Mouse (Mus musculus) kidney, adult 2 months (tissue): Measurements from ENCODE around the gene Fam222a. TPM values are rescaled to one million over a fixed set of nuclear protein-coding genes. Genes with fewer than 3 reads are reported as not detected.
A peak's percentile ranks its signal among the peaks of the same experiment; 100 is the strongest.

Source experiments
- DNase-seq: peaks from one replicate; pipeline ENCODE4 v3.0.0; 2021
- H3K27ac ChIP-seq: fragments of 200-500 bp; 2 replicates; pipeline ENCODE4 v1.5.1; 2012; ENCODE audit warnings: low read depth, low read length, control low read depth, inconsistent platforms; ENCODE audit not compliant: insufficient read depth
- H3K27me3 ChIP-seq: fragments of 200-500 bp; replicated peaks from 2 replicates; pipeline ENCODE4 v1.6.1; 2012; ENCODE audit warnings: mild to moderate bottlenecking, moderate library complexity, low read length, inconsistent platforms; ENCODE audit not compliant: control insufficient read depth, insufficient read depth
- H3K36me3 ChIP-seq: fragments of 200-500 bp; 2 replicates; pipeline ENCODE4 v1.6.1; 2012; ENCODE audit warnings: mild to moderate bottlenecking, moderate library complexity, low read length, inconsistent platforms; ENCODE audit not compliant: control insufficient read depth, insufficient read depth
- H3K4me1 ChIP-seq: fragments of 200-500 bp; 2 replicates; pipeline ENCODE4 v1.6.1; 2011; ENCODE audit warnings: low read length; ENCODE audit not compliant: control insufficient read depth, insufficient read depth
- H3K4me3 ChIP-seq: fragments of 200-500 bp; 2 replicates; pipeline ENCODE4 v1.5.1; 2011; ENCODE audit warnings: mild to moderate bottlenecking, low read depth, low read length, control low read depth; ENCODE audit not compliant: insufficient read depth
- CTCF ChIP-seq: fragments of 200-500 bp; conservative IDR thresholded peaks from 2 replicates; pipeline ENCODE4 v1.5.1; 2011; ENCODE audit warnings: low read depth, mild to moderate bottlenecking, control low read depth, low read length, moderate library complexity, mixed read lengths; ENCODE audit not compliant: insufficient read depth, insufficient read length
- POLR2A ChIP-seq: fragments of 200-500 bp; IDR thresholded peaks from one replicate; pipeline ENCODE4 v1.6.1; 2011; ENCODE audit warnings: low read depth, low read length, control low read depth
- WGBS: fragments of 180-500 bp; shearing (Covaris S2); methylation state at CpG from one replicate; pipeline ENCODE4 v1.1.7; 2018; 5-methylcytosine and 5-hydroxymethylcytosine counted together
- polyA plus RNA-seq: library from polyadenylated mRNA; depleted of rRNA; stranded (reverse); fragments of >200 nt; gene quantifications from 2 replicates; pipeline ENCODE4 v1.2.3, GENCODE M21; 2012

The Fam222a gene
- polyA plus RNA-seq, 1 experiment, result 4.9 TPM

- Histone ChIP-seq H3K4me1 (no peaks in the 10 kb centered on the region), H3K27me3 (no peaks in the 10 kb centered on the region), H3K36me3 (no peaks in the 10 kb centered on the region), H3K27ac (no peak overlapping the region), H3K4me3 (no peak overlapping the region)
- TF ChIP-seq POLR2A (no peak), CTCF (no peak)
- no peak for DNase-seq
- 86% methylated on average over 6 of the region's 6 CpGs for WGBS
Observed at GRCm38 (mm10) chr5:114539766-114540165, 28.1 kb upstream of the Fam222a start.

GRCm38 (mm10) chr5:114541656-114542445 lies 26.0 kb upstream of the Fam222a start:
- no peaks in the 10 kb centered on the region for H3K4me1 ChIP-seq
- no peaks in the 10 kb centered on the region for H3K36me3 ChIP-seq
- H3K27ac ChIP-seq, result no peak overlapping the region
- no peaks in the 10 kb centered on the region for H3K27me3 ChIP-seq
- DNase-seq, result peak; percentile 16
- no peak for TF ChIP-seq CTCF
- no peak for TF ChIP-seq POLR2A
- H3K4me3 ChIP-seq, result no peak overlapping the region
- 49% methylated on average over 15 of the region's 15 CpGs for WGBS

GRCm38 (mm10) chr5:114543656-114544055 lies 24.2 kb upstream of the Fam222a start:
- WGBS, result 93% methylated on average over 6 of the region's 6 CpGs
- Histone ChIP-seq H3K4me1 (no peaks in the 10 kb centered on the region), H3K4me3 (no peak overlapping the region), H3K36me3 (no peaks in the 10 kb centered on the region), H3K27me3 (no peaks in the 10 kb centered on the region), H3K27ac (no peak overlapping the region)
- TF ChIP-seq CTCF (no peak), POLR2A (no peak)
- DNase-seq, result no peak

GRCm38 (mm10) chr5:114544205-114544604 lies 23.6 kb upstream of the Fam222a start:
- Histone ChIP-seq H3K4me3 (no peak overlapping the region), H3K36me3 (no peaks in the 10 kb centered on the region), H3K27ac (no peak overlapping the region), H3K27me3 (no peaks in the 10 kb centered on the region), H3K4me1 (no peaks in the 10 kb centered on the region)
- TF ChIP-seq POLR2A, result no peak
- TF ChIP-seq CTCF, result no peak
- no peak for DNase-seq
- WGBS, result 87% methylated on average over 4 of the region's 4 CpGs

GRCm38 (mm10) chr5:114545076-114545475 lies 22.7 kb upstream of the Fam222a start:
- DNase-seq, result peak; percentile 14
- H3K36me3 ChIP-seq, result no peaks in the 10 kb centered on the region
- no peak overlapping the region for H3K27ac ChIP-seq
- TF ChIP-seq CTCF (no peak), POLR2A (no peak)
- no peaks in the 10 kb centered on the region for H3K27me3 ChIP-seq
- 69% methylated on average over 9 of the region's 9 CpGs for WGBS
- H3K4me3 ChIP-seq, result no peak overlapping the region
- no peaks in the 10 kb centered on the region for H3K4me1 ChIP-seq

GRCm38 (mm10) chr5:114548976-114549375 lies 18.8 kb upstream of the Fam222a start:
- no peak for TF ChIP-seq CTCF
- TF ChIP-seq POLR2A, result no peak
- no peaks in the 10 kb centered on the region for H3K27me3 ChIP-seq
- no peak overlapping the region for H3K4me3 ChIP-seq
- no peak for DNase-seq
- H3K4me1 ChIP-seq, result no peaks in the 10 kb centered on the region
- WGBS, result 93% methylated on average over 10 of the region's 10 CpGs
- no peaks in the 10 kb centered on the region for H3K36me3 ChIP-seq
- no peak overlapping the region for H3K27ac ChIP-seq

- 70% methylated on average over 3 of the region's 3 CpGs for WGBS
- no peak for DNase-seq
- TF ChIP-seq POLR2A (no peak), CTCF (no peak)
- no peak overlapping the region for H3K27ac ChIP-seq
- no peaks in the 10 kb centered on the region for H3K27me3 ChIP-seq
- no peaks in the 10 kb centered on the region for H3K4me1 ChIP-seq
- H3K4me3 ChIP-seq, result no peak overlapping the region
- no peaks in the 10 kb centered on the region for H3K36me3 ChIP-seq
Observed at GRCm38 (mm10) chr5:114549770-114550169, 18.0 kb upstream of the Fam222a start.
